Comparison of ENCODE assay signal across 8 mouse cellular contexts in genomic region chr7:80160945-80161306, GRCm38 (mm10). TPM values are rescaled to one million over a fixed set of nuclear protein-coding genes. Genes with fewer than 3 reads are reported as not detected.
DNase-seq lines count a peak whose midpoint lies in the region; ATAC-seq and TF ChIP-seq lines count a peak whose summit lies in the region.

No protein-coding gene starts in this region.

- H3K9me3 ChIP-seq in forebrain, embryonic 14.5 days (replicated peaks; ENCODE audit: control insufficient read depth, low read length) = no peaks in the 10 kb centered on the region

- no peak for TF ChIP-seq CTCF in left cerebral cortex, adult 2 months (IDR thresholded peaks at IDR 0.05)

- peak overlapping the region; percentile 15; the same call in 1 of the 2 replicates for H3K27ac ChIP-seq in left cerebral cortex, adult 2 months
- no peak overlapping the region for H3K27ac ChIP-seq in forebrain, embryonic 14.5 days (ENCODE audit: low read depth, low read length)

- H3K4me2 ChIP-seq in forebrain, embryonic 14.5 days (ENCODE audit: low read length) = no peak overlapping the region

- 76% methylated on average over 8 of the region's 8 CpGs for WGBS in forebrain, embryonic 14.5 days

- H3K36me3 ChIP-seq in forebrain, embryonic 14.5 days (ENCODE audit: control insufficient read depth, insufficient read depth, low read length) = no peaks in the 10 kb centered on the region

- H3K27me3 ChIP-seq in forebrain, embryonic 14.5 days (replicated peaks; ENCODE audit: control insufficient read depth, insufficient read depth, low read length) = no peaks in the 10 kb centered on the region

- no peak overlapping the region for H3K4me3 ChIP-seq in left cerebral cortex, adult 2 months
- H3K4me3 ChIP-seq in forebrain, embryonic 14.5 days (ENCODE audit: low read depth, low read length) = no peak overlapping the region

- H3K4me1 ChIP-seq in forebrain, embryonic 14.5 days (ENCODE audit: control insufficient read depth, insufficient read depth, low read length) = no peaks in the 10 kb centered on the region

- ATAC-seq in forebrain, embryonic 14.5 days = no peak

- no peak overlapping the region for H3K9ac ChIP-seq in forebrain, embryonic 14.5 days (ENCODE audit: low read length)

- intact Hi-C loops in left cerebral cortex, adult 2 months (cut with DNase I) = no loop called here
- intact Hi-C loops in heart, postnatal 10 days (cut with DNase I) = no loop called here

- DNase-seq in left cerebral cortex, adult 2 months (ENCODE audit: extremely low spot score in 1 of 2, low spot score in 2 of 2) = peak in 1 of 2 experiments; percentile 37
- DNase-seq in left cerebral cortex, adult 9 months (ENCODE audit: low spot score in 2 of 2) = no peak
- peak; percentile 30 to 68 for DNase-seq in adrenal gland, postnatal 36 days
- peak; percentile 85 to 87 for DNase-seq in heart, postnatal 10 days
- peak; percentile 87 to 92 for DNase-seq in lung, adult 18-20 months
- peak; percentile 84 for DNase-seq in urinary bladder, postnatal 14 days (ENCODE audit: low spot score)
- no peak for DNase-seq in forebrain, embryonic 14.5 days (ENCODE audit: low spot score)
- DNase-seq in embryo, embryonic 10.5 days (ENCODE audit: low spot score) = no peak

RNA-seq across cellular contexts. Expression of gene Sema4b, which starts 25.7 kb away (rescaled TPM):
- total RNA-seq in left cerebral cortex, adult 2 months (2021) = 10 to 100 TPM; 19.4 to 20.6 TPM
- total RNA-seq in adrenal gland, postnatal 36 days (2021) = 10 to 100 TPM; 47.3 to 57.2 TPM
- total RNA-seq in heart, postnatal 10 days (2021) = 10 to 100 TPM; 14.7 to 16.6 TPM
- 11.6 and 12.8 TPM in 2 replicates for polyA plus RNA-seq in forebrain, embryonic 14.5 days (2014; fragmentation: Nextera tagmentation; extraction: Ambion mirVana)

RNA-seq across cellular contexts. Expression of gene Idh2, which starts 45.7 kb away (rescaled TPM):
- total RNA-seq in left cerebral cortex, adult 2 months (2021) = 10 to 100 TPM; 53.9 to 67.1 TPM
- total RNA-seq in adrenal gland, postnatal 36 days (2021) = 100 to 1,000 TPM; 148 to 188 TPM
- total RNA-seq in heart, postnatal 10 days (2021) = 1,000 to 10,000 TPM; 1,610 to 1,731 TPM
- polyA plus RNA-seq in forebrain, embryonic 14.5 days (2014; fragmentation: Nextera tagmentation; extraction: Ambion mirVana) = 315 and 338 TPM in 2 replicates

Comparison
In these comparisons a context has a peak if more than half of its experiments do, and no peak if none do; other contexts are left out.
1. DNase-seq: peak in adrenal gland, postnatal 36 days (2 of 2), heart, postnatal 10 days (2 of 2), lung, adult 18-20 months (2 of 2) and urinary bladder, postnatal 14 days (single experiment); none in left cerebral cortex, adult 9 months (0 of 2), forebrain, embryonic 14.5 days (single experiment) and embryo, embryonic 10.5 days (single experiment).
2. RNA of gene Idh2, which starts 45.7 kb away (total RNA-seq): 1,610 to 1,731 TPM in heart, postnatal 10 days; 148 to 188 TPM in adrenal gland, postnatal 36 days and 53.9 to 67.1 TPM in left cerebral cortex, adult 2 months; every median in the first group is over 4 times any median in the second.